Mouse (Mus musculus) embryonic fibroblast, embryonic 13.5 days (primary cell): ENCODE data around the gene Ube4b. TPM values are rescaled to one million over a fixed set of nuclear protein-coding genes. Genes with fewer than 3 reads are reported as not detected.
A peak's percentile ranks its signal among the peaks of the same experiment; 100 is the strongest.

Experiments used
- H3K27ac ChIP-seq: 2 replicates; pipeline ENCODE4 v1.5.1; 2012; ENCODE audit warnings: low read length, control low read depth, inconsistent platforms; ENCODE audit not compliant: insufficient read depth
- H3K4me1 ChIP-seq: 2 replicates; pipeline ENCODE4 v1.6.1; 2011; ENCODE audit warnings: low read length; ENCODE audit not compliant: control insufficient read depth, insufficient read depth
- H3K4me3 ChIP-seq: 2 replicates; pipeline ENCODE4 v1.5.1; 2011; ENCODE audit warnings: mild to moderate bottlenecking, control low read depth, low read length; ENCODE audit not compliant: insufficient read depth
- CTCF ChIP-seq: IDR thresholded peaks from 2 replicates; pipeline ENCODE4 v1.5.1; 2011; ENCODE audit warnings: mild to moderate bottlenecking, control low read depth, low read length, moderate library complexity, borderline replicate concordance; ENCODE audit not compliant: insufficient read depth
- POLR2A ChIP-seq: IDR thresholded peaks from 2 replicates; pipeline ENCODE4 v1.6.1; 2011; ENCODE audit warnings: low read depth, mild to moderate bottlenecking, control low read depth, low read length, moderate library complexity
- polyA plus RNA-seq: library from polyadenylated mRNA; stranded (reverse); fragments of >200 nt; gene quantifications from 2 replicates; pipeline ENCODE4 v1.2.4, GENCODE M21; 2011; ENCODE audit warnings: low read depth; ENCODE audit not compliant: missing spikeins, insufficient read length

Ube4b gene
- polyA plus RNA-seq, 1 experiment = 86.6 TPM

DNA sequence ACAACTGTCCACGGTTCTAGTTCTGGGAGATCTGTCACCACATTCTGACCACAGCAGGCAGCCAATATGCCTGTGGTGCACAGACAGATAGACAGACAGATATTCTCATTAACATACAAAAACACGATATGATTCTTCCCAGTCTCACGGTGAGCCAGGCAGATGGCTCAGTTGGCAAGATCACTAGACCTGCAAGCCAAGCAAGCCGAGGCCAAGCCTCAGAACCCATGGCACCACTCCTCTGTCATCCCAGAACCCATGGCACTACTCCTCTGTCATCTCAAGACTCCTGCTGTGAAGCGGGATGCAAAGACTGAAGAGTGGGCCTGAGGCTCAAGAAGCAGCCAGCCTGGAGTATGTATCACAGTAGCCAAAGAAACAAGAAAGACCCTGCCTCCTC lies 3.0 kb upstream of the Ube4b start:
- TF ChIP-seq POLR2A (no peak), CTCF (no peak)
- Histone ChIP-seq H3K4me1 (no peaks in the 10 kb centered on the region), H3K4me3 (no peak overlapping the region), H3K27ac (no peak overlapping the region)

GRCm38 (mm10) chr4:149425801-149426292 lies 702 bp downstream of the Ube4b start:
- TF ChIP-seq CTCF = no peak
- TF ChIP-seq POLR2A = no peak
- H3K4me3 ChIP-seq = peak overlapping the region; percentile 99
- H3K4me1 ChIP-seq = peaks cover 10% of the 10 kb centered on the region
- peak overlapping the region; percentile 94 for H3K27ac ChIP-seq

- TF ChIP-seq CTCF (no peak), POLR2A (no peak)
- H3K4me3 ChIP-seq = peak overlapping the region; percentile 73
- H3K27ac ChIP-seq = peak overlapping the region; percentile 94
- peaks cover 10% of the 10 kb centered on the region for H3K4me1 ChIP-seq
Measured at GRCm38 (mm10) chr4:149424755-149425154, 1.8 kb downstream of the Ube4b start.

GRCm38 (mm10) chr4:149417854-149418365 lies 8.6 kb downstream of the Ube4b start:
- Histone ChIP-seq H3K27ac (no peak overlapping the region), H3K4me3 (no peak overlapping the region), H3K4me1 (peaks cover 16% of the 10 kb centered on the region)
- TF ChIP-seq CTCF = no peak
- no peak for TF ChIP-seq POLR2A

DNA sequence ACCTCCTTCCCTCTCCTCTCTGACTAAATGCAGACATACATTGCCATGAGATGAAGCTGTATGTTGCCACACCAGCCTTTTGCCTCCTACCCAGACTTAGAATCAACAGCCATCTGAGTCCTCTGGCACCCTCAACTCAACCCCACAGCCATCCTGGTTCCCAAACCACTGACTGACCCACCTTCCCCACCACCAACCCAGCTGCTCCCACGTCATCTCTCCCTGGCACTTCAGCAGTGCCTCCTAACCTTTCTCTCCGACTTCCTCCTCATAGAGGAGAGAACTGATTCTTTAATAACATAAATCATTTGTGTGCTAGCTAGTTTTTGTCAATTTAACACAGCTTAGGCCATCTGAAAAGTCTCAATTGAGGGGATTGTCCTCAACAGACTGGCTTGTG lies 9.6 kb downstream of the Ube4b start:
- TF ChIP-seq CTCF = no peak
- no peak for TF ChIP-seq POLR2A
- H3K4me1 ChIP-seq = peaks cover 12% of the 10 kb centered on the region
- H3K27ac ChIP-seq = no peak overlapping the region

DNA sequence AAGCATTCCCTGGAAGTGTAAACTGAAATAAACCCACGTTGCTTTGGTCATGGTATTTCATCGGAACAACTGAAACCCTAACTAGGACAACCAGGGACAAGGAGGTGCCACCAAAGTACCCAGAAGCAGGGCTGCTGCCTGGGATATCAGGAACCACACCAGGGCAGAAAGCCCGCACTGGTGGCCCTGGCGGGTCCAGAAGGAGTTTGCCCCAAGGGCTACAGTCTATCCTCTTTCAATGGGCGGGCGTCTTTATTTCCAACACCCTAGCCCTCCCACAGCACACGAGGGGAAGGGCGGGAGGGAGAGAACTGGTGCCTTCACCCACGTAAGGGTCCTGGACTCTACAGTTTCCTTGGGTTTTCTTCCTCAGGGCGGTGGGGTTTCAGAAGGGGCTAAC lies 10.1 kb downstream of the Ube4b start:
- H3K4me1 ChIP-seq = peaks cover 9% of the 10 kb centered on the region; the same call in 1 of the 2 replicates
- no peak overlapping the region for H3K27ac ChIP-seq
- TF ChIP-seq POLR2A (no peak), CTCF (no peak)
- H3K4me3 ChIP-seq = no peak overlapping the region

More for the DNA sequence above, 9.6 kb downstream of the Ube4b start:
- no peak overlapping the region for H3K4me3 ChIP-seq

- TF ChIP-seq POLR2A (no peak), CTCF (no peak)
- Histone ChIP-seq H3K4me3 (no peak overlapping the region), H3K27ac (no peak overlapping the region), H3K4me1 (peaks cover 9% of the 10 kb centered on the region; the same call in 1 of the 2 replicates)
Measured at GRCm38 (mm10) chr4:149415651-149416169, 10.8 kb downstream of the Ube4b start.

GRCm38 (mm10) chr4:149414259-149414658 lies 12.3 kb downstream of the Ube4b start:
- no peak overlapping the region for H3K4me3 ChIP-seq
- TF ChIP-seq CTCF = no peak
- TF ChIP-seq POLR2A = no peak
- peaks cover 9% of the 10 kb centered on the region; the same call in 1 of the 2 replicates for H3K4me1 ChIP-seq
- H3K27ac ChIP-seq = no peak overlapping the region

DNA sequence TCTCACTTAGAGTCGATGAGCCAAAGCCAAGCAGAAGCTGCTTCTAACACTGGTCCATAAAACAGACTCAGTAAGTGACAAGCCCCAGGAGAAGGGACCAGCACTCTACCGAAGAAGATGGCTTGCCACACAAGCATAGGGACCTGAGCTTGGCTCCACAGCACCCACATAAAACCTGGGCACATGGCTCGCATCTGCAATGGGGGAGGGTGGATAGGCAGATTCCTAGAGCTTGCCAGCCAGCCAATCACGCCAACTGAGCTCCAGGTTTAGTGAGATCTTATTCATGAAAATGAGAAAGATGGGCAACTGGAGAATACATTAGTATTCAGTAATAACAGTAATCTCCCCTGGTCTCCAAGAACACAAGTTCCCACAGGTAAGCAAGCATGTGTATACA lies 16.8 kb downstream of the Ube4b start:
- Histone ChIP-seq H3K4me3 (no peak overlapping the region), H3K27ac (no peak overlapping the region), H3K4me1 (peaks cover 14% of the 10 kb centered on the region)
- TF ChIP-seq CTCF (no peak), POLR2A (no peak)

DNA sequence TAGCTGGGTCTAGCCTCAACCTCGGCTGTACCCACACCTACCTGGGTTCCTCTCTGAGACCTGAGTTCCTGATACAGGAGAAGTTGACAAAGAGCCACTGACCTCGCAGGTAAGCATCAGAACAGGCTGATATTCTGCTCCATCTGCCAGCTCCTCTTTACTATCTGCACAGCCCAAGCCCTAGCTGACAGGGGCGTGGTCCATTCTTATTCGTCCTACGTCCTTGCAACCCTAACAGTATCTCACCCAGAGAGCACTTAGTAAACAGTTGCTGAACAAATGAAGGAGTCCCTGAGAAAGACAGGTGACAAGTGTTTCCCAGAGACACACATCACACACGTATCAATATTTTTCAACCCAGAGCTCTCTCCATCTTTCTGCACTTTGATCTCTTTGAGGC lies 18.2 kb downstream of the Ube4b start:
- Histone ChIP-seq H3K4me1 (peaks cover 23% of the 10 kb centered on the region), H3K4me3 (no peak overlapping the region), H3K27ac (no peak overlapping the region)
- no peak for TF ChIP-seq POLR2A
- TF ChIP-seq CTCF = no peak
